Mouse (Mus musculus) liver, embryonic 12.5 days (tissue): ENCODE data around the gene Gm28305. TPM values are rescaled to one million over a fixed set of nuclear protein-coding genes. Genes with fewer than 3 reads are reported as not detected.

ENCODE experiments used
- ATAC-seq: fragments of 200-750 bp; cut with Nextera tagmentation; 2 replicates; pipeline ENCODE4 v1.8.0; 2017; ENCODE audit warnings: moderate number of reproducible peaks, mild to moderate bottlenecking, moderate library complexity
- H3K27ac ChIP-seq: fragments of 300-500 bp; sonication (generic); 2 replicates; pipeline ENCODE4 v1.5.1; 2016; ENCODE audit warnings: mild to moderate bottlenecking
- H3K27me3 ChIP-seq: fragments of 300-500 bp; sonication (generic); replicated peaks from 2 replicates; pipeline ENCODE4 v1.6.1; 2016; ENCODE audit warnings: mild to moderate bottlenecking, moderate library complexity
- H3K36me3 ChIP-seq: fragments of 300-500 bp; sonication (generic); 2 replicates; pipeline ENCODE4 v1.6.1; 2016; ENCODE audit warnings: mild to moderate bottlenecking, moderate library complexity
- H3K4me1 ChIP-seq: fragments of 300-500 bp; sonication (generic); 2 replicates; pipeline ENCODE4 v1.6.1; 2016
- H3K4me2 ChIP-seq: fragments of 300-500 bp; sonication (generic); 2 replicates; pipeline ENCODE4 v1.6.1; 2016; ENCODE audit warnings: mild to moderate bottlenecking, moderate library complexity
- H3K4me3 ChIP-seq: fragments of 300-500 bp; sonication (generic); 2 replicates; pipeline ENCODE4 v1.5.1; 2016; ENCODE audit warnings: mild to moderate bottlenecking, moderate library complexity
- H3K9ac ChIP-seq: fragments of 300-500 bp; sonication (generic); 2 replicates; pipeline ENCODE4 v1.6.1; 2016; ENCODE audit warnings: mild to moderate bottlenecking, moderate library complexity
- H3K9me3 ChIP-seq: fragments of 300-500 bp; sonication (generic); replicated peaks from 2 replicates; pipeline ENCODE4 v1.6.1; 2016; ENCODE audit warnings: mild to moderate bottlenecking, moderate library complexity
- WGBS: fragments of 180-500 bp; shearing (Covaris S2); methylation state at CpG from one replicate; pipeline ENCODE4 v1.1.7; 2016; ENCODE audit not compliant: insufficient replicate concordance; 5-methylcytosine and 5-hydroxymethylcytosine counted together
- polyA plus RNA-seq: library from polyadenylated mRNA; unstranded; fragments of >200 nt; fragmentation: Nextera tagmentation; extraction: Ambion mirVana; gene quantifications from 2 replicates; pipeline ENCODE4 v1.2.1, GENCODE M21; 2016

Gm28305 gene
- polyA plus RNA-seq, 1 experiment from 2014 or later, result not detected

DNA sequence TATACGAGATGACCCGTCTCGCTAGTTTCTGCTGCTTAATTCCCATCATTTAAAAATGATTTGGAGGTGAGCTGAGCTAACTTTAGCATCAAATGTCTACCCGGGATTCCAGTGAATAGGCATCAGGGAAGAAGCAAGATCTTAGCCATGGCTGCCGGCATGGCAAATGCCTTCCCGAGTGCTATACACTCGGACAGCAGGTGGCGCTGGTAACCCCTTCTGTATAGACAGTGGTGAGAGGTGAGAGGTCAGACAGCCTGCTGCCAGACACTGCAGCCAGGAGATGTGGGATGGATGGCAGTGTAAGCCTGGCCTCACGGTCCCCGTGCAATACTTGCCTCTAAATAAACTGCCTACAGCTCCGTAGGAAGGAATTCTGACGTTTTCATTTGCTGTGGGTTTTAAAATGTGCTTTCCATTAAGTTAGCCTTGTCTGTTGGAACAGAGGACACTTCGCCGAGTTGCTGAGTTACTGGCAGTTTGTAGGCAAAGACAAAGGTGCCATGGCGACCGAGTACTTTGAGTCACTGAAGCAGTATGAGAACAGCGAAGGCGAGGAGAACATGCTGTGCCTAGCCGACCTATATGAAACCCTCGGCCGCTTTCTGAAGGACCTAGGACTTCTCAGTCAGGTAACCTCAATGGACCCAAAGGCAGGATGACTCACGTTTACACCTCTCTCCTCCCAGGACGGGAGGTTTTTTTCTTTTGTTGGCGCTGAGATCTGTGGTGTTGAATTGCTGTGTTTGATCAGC is 5.0 kb upstream of the Gm28305 start:
- Histone ChIP-seq H3K27me3 (no peaks in the 10 kb centered on the region), H3K4me2 (no peak overlapping the region), H3K27ac (no peak overlapping the region), H3K36me3 (peaks cover 8% of the 10 kb centered on the region; the same call in 1 of the 2 replicates), H3K4me3 (no peak overlapping the region), H3K9me3 (no peaks in the 10 kb centered on the region), H3K9ac (no peak overlapping the region), H3K4me1 (no peaks in the 10 kb centered on the region)
- peak; percentile 70 for ATAC-seq
- WGBS, result 43% methylated on average over 24 of the region's 24 CpGs

DNA sequence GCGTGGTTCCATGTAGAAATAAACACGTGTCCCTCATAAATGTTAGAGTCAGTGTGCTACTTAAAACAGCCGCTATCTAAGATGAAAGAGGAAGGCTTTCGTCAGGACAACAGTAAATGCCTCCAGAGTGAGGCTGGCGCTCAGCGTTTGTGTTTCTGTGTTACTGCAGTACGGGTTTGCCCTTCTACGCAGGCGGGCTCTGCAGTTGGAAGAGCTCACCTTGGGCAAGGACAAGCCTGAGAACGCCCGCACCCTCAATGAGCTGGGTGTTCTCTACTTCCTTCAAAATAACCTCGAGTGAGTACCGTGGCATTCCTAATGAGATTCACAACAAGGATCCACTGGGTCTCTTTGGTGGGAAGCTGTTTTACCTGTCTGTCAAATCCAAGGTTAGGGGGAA is 2.2 kb upstream of the Gm28305 start:
- H3K9ac ChIP-seq, result no peak overlapping the region
- no peaks in the 10 kb centered on the region for H3K9me3 ChIP-seq
- H3K4me2 ChIP-seq, result no peak overlapping the region
- peaks cover 6% of the 10 kb centered on the region; the same call in 1 of the 2 replicates for H3K36me3 ChIP-seq
- H3K4me3 ChIP-seq, result no peak overlapping the region
- no peak overlapping the region for H3K27ac ChIP-seq
- no peak for ATAC-seq
- 79% methylated on average over 13 of the region's 13 CpGs for WGBS
- no peaks in the 10 kb centered on the region for H3K27me3 ChIP-seq
- no peaks in the 10 kb centered on the region for H3K4me1 ChIP-seq

DNA sequence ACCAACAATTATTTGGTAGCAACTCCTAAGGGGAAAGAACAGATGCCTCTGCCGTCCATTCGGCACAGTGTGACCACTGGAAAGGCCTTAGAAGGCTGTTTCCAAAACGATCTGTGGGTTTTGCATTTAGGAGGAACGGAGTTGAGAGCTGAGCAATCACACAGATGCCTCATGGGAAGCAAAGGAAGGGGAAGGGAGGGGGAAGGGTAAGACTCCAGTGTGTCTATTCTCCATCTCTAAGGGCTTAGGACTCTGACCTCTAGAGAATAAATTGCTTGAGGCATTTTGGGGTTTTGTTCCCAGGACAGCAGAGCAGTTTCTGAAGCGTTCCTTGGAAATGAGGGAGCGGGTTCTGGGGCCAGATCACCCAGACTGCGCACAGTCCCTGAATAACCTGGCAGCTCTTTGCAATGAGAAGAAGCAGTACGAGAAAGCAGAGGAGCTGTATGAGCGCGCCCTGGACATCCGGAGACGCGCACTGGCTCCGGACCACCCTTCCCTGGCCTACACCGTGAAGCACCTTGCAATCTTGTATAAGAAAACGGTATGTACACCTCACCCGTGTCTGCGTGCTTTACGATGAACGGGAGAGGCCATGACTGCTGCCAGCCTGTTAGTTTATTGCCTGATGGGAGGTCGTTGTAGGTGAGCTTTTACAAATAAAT is 1.3 kb upstream of the Gm28305 start:
- H3K9ac ChIP-seq, result no peak overlapping the region
- H3K27me3 ChIP-seq, result no peaks in the 10 kb centered on the region
- 84% methylated on average over 21 of the region's 21 CpGs for WGBS
- H3K4me2 ChIP-seq, result no peak overlapping the region
- H3K4me3 ChIP-seq, result no peak overlapping the region
- peaks cover 6% of the 10 kb centered on the region; the same call in 1 of the 2 replicates for H3K36me3 ChIP-seq
- no peak for ATAC-seq
- no peaks in the 10 kb centered on the region for H3K4me1 ChIP-seq
- H3K27ac ChIP-seq, result no peak overlapping the region
- H3K9me3 ChIP-seq, result no peaks in the 10 kb centered on the region

DNA sequence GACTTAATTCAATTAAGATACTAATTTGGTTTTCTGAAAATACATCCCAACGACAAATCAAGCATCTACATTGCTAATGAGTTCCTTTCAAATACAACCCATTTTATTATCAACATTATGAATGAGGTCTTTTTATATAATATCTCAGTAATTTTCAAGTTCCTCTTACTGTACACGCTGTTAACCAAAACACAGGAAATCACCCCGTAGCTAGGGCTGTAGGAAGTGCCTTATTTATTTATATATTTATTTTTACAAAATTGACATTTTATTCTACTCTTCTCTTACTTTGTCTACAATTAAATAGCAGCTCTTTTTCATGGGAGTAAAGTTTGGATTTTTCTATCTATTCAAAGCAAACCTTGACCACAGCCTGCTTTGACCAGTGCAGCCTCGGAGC is 720 bp upstream of the Gm28305 start:
- WGBS, result 55% methylated on average over 4 of the region's 4 CpGs
- Histone ChIP-seq H3K4me2 (no peak overlapping the region), H3K4me1 (no peaks in the 10 kb centered on the region), H3K9me3 (no peaks in the 10 kb centered on the region), H3K27me3 (no peaks in the 10 kb centered on the region), H3K27ac (no peak overlapping the region), H3K9ac (no peak overlapping the region), H3K36me3 (peaks cover 6% of the 10 kb centered on the region; the same call in 1 of the 2 replicates), H3K4me3 (no peak overlapping the region)
- ATAC-seq, result no peak

DNA sequence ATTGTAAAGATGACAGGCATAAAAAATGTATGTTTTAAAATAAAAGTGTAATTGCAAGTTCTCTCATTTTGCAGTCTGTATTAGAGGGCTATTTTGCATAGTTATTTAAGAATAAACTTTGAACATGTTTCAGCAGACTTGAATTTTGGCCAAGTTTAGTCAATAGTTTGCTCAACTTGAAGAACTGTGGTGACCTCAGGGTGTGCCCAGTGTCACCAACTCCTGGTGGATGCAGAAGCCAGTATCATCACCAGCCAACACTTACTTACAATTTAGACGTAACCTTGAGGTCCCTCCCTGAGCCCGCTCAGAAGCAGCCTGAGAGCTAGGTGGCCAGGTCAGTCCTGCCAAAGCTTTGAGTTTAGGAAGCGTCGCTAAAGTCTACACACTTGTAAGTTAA is 3.2 kb downstream of the Gm28305 start:
- no peaks in the 10 kb centered on the region for H3K4me1 ChIP-seq
- ATAC-seq, result no peak
- no peak overlapping the region for H3K9ac ChIP-seq
- no peaks in the 10 kb centered on the region for H3K9me3 ChIP-seq
- H3K27me3 ChIP-seq, result no peaks in the 10 kb centered on the region
- H3K4me2 ChIP-seq, result no peak overlapping the region
- 69% methylated on average over 4 of the region's 4 CpGs for WGBS
- peaks cover 25% of the 10 kb centered on the region for H3K36me3 ChIP-seq
- H3K4me3 ChIP-seq, result no peak overlapping the region
- H3K27ac ChIP-seq, result no peak overlapping the region

DNA sequence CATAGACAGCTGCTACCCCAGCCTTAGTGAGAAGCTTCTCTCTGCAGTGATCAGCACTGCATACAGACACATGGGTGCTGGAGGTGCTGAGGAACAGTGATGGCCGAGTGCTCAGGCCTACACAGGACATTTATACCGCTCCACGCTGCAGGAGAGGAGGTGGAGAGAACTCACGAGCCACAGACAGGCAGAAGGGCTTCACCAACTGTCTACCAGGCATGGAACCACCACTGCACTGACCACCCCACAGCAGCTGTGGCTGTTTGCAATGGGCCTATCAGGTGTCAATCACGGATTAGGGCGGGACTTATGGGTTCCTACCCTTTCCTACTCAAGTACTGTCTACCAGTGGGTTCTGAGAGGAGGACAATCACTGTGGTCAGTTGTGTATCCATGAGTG is 10.6 kb downstream of the Gm28305 start:
- no peak overlapping the region for H3K4me2 ChIP-seq
- H3K4me1 ChIP-seq, result no peaks in the 10 kb centered on the region
- ATAC-seq, result no peak
- no peak overlapping the region for H3K9ac ChIP-seq
- no peak overlapping the region for H3K4me3 ChIP-seq
- 74% methylated on average over 6 of the region's 6 CpGs for WGBS
- H3K27me3 ChIP-seq, result no peaks in the 10 kb centered on the region
- peaks cover 92% of the 10 kb centered on the region for H3K36me3 ChIP-seq
- H3K27ac ChIP-seq, result no peak overlapping the region
- no peaks in the 10 kb centered on the region for H3K9me3 ChIP-seq

DNA sequence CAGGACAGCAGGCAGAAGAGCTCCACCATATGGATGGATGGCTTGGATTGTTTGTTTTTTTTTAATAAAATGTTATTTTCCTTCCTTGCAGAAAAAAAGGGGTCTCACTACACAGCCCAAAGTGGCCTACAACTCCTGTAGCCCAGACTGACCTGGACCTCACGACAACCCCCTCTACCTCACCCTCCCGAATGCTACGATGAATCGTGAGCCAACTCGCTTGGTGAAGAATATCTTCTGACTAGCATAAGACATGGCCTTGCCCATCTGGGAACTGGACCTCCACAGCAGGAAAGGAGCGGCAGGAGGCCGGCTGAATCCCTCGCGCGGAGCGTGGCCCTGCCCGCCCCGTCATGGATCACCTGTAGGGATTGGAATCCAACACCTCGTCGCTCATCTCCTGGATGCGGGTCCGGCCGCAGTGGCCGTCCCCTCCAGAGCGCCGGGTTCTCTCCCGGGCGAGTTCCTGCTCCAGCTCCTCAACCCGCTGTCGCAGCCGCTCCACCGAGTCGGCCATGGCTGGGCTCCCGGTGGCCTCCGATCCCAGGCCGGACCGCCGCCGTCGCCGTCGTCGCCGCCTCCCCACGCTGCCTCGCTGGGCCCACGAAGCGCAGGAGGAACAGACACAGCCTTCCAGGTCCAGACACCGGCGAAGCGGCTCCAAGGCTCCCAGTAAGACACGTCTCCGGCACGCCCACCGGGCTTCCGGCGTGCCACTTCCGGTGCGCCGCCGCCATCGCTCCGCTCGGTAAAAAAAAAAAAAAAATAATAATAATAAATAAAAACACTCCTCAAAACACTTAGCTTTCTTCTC is 22.2 kb downstream of the Gm28305 start, which contains the start of gene Uba5:
Gene Uba5 (minus strand): TSS at position 705 of the 814 bp plus-strand sequence.
- Histone ChIP-seq H3K36me3 (peaks cover 26% of the 10 kb centered on the region), H3K4me3 (peak within 1 kb of the TSS; percentile 98), H3K27me3 (no peaks in the 10 kb centered on the region), H3K27ac (peak within 1 kb of the TSS; percentile 71), H3K9ac (peak within 1 kb of the TSS; percentile 87), H3K9me3 (no peaks in the 10 kb centered on the region), H3K4me2 (peak within 1 kb of the TSS; percentile 83), H3K4me1 (peaks cover 22% of the 10 kb centered on the region)
- WGBS, result 2% methylated on average over 59 of the region's 59 CpGs
- ATAC-seq, result peak; percentile 78

DNA sequence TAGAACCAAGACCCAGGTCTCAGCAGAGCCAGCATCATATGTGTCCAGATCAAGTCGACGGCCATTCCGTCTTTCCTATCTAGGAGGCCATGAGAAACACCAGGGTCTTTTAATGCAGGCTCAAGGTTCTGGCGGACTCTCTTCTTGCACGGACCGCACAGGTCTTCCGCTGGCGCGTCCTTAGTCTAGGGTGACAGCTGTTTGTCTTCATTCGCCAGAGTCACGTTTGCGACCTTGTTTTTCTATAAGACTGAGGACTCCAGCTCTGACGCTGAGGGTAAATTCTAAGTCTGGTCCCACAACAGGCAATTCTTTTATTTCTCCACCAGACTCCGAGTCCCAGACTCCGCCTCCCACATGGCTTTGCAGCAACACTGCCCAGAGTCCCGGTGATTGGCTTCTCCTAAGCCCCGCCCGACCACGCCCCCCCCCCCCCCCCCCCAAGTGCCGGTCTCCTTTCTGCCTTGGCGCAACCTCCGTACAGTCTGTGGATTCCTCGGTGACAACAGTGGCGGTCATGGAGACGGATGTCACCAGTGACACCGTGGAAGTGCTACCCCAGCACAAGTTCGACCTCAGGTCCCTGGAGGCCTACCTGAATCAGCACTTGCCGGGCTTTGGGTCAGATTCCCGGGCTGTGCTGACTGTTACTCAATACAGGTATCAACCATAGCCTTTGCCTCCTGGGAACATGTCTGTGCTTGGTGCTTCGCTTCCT is 22.9 kb downstream of the Gm28305 start, which contains the start of gene Acad11:
Gene Acad11 (plus strand): TSS at position 134 of the 718 bp plus-strand sequence.
- H3K4me2 ChIP-seq, result peak within 1 kb of the TSS; percentile 83
- no peaks in the 10 kb centered on the region for H3K27me3 ChIP-seq
- H3K36me3 ChIP-seq, result peaks cover 19% of the 10 kb centered on the region
- peak; percentile 96 for ATAC-seq
- peak within 1 kb of the TSS; percentile 87 for H3K9ac ChIP-seq
- 0% methylated on average over 30 of the region's 30 CpGs for WGBS
- no peaks in the 10 kb centered on the region for H3K9me3 ChIP-seq
- peaks cover 22% of the 10 kb centered on the region for H3K4me1 ChIP-seq
- H3K27ac ChIP-seq, result peak within 1 kb of the TSS; percentile 71
- peak within 1 kb of the TSS; percentile 98 for H3K4me3 ChIP-seq

DNA sequence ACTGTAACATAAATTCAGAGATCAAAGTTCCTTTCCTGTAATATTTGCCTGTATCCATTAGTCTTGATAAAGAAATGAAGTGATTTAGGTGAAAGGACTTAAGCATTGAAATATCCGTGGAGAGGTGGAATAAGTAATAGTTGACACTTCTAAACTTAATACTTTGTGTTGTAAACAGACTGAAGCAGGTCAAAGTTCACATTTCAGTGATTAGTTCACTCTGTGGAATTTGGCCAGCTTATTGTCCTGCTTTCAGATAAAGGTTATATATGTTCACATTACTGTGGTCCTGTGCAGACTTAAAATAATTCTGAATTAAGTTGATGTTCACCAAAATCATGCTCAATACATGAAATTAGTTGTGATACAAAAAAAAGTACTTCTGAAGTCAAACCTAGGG is 24.1 kb downstream of the Gm28305 start:
- no peak overlapping the region for H3K4me3 ChIP-seq
- 14% methylated on average over 1 of the region's 1 CpGs for WGBS
- no peaks in the 10 kb centered on the region for H3K9me3 ChIP-seq

DNA sequence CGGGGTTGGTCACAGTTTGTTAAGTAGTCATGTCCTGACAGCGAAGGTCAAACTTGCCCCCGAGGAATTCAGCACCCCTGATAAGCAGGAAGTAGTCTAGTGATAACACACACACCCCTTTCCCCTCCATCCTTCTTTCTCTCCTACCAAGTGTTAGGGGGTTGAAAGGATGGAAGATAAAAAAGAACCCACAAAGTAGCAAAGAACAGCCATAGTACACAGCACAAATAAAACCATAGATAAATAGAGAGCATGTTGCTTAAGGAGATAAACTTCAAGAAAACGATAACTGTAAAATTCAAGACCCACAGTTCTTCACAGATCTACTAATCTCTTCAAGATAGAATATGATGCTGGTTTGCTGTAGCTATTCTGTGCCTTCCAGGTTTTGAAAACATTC is 29.8 kb downstream of the Gm28305 start:
- no peak for ATAC-seq
- H3K9ac ChIP-seq, result no peak overlapping the region
- H3K4me3 ChIP-seq, result no peak overlapping the region
- H3K9me3 ChIP-seq, result no peaks in the 10 kb centered on the region
- 36% methylated on average over 4 of the region's 4 CpGs for WGBS
- no peaks in the 10 kb centered on the region for H3K36me3 ChIP-seq
- H3K27ac ChIP-seq, result no peak overlapping the region
- no peak overlapping the region for H3K4me2 ChIP-seq
- H3K27me3 ChIP-seq, result no peaks in the 10 kb centered on the region
- H3K4me1 ChIP-seq, result peaks cover 3% of the 10 kb centered on the region; the same call in 1 of the 2 replicates

More for the DNA sequence above, 24.1 kb downstream of the Gm28305 start:
- Histone ChIP-seq H3K4me2 (peak overlapping the region; percentile 83; the same call in 1 of the 2 replicates), H3K36me3 (peaks cover 13% of the 10 kb centered on the region), H3K27ac (no peak overlapping the region), H3K4me1 (peaks cover 22% of the 10 kb centered on the region), H3K27me3 (no peaks in the 10 kb centered on the region), H3K9ac (no peak overlapping the region)
- ATAC-seq, result no peak

DNA sequence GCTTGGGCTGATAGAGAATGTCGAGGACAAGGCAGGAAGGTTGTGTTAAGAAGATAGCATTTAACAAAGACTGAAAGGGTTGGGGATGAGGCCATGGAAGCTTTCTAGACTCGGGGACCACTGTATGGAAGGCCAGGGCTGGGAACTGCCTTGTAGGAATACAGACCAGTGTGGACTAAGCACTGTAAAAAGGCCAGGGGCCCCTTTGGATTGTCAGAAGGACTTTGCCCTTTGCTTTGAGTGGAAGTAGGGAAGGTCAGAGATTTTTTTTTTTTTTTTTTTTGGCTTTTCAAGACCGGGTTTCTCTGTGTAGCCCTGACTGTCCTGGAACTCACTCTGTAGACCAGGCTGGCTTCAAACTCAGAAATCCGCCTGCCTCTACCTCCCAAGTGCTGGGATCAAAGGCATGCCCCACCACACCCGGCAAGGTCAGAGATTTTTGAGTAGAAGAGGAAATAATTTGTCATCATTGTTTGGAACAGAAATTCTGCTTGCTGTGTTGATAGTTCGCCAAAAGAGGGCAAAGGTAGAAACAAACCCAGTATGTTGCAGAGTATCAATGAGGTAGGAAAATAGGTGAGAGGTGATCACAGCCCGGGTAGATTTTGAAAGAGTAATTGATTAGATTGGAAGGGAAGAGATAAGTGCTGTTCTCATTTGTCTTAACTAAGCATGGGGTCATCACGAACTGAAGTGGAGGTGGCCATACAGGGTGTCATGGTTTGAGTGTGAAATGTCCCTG is 30.6 kb downstream of the Gm28305 start:
- H3K9me3 ChIP-seq, result no peaks in the 10 kb centered on the region
- no peaks in the 10 kb centered on the region for H3K36me3 ChIP-seq
- H3K4me2 ChIP-seq, result no peak overlapping the region
- no peaks in the 10 kb centered on the region for H3K27me3 ChIP-seq
- WGBS, result 49% methylated on average over 8 of the region's 8 CpGs
- H3K27ac ChIP-seq, result no peak overlapping the region
- peaks cover 3% of the 10 kb centered on the region; the same call in 1 of the 2 replicates for H3K4me1 ChIP-seq
- H3K4me3 ChIP-seq, result no peak overlapping the region
- ATAC-seq, result peak; percentile 59
- H3K9ac ChIP-seq, result no peak overlapping the region
